Comparison of ENCODE assay signal across 8 mouse cellular contexts in the genomic region with DNA sequence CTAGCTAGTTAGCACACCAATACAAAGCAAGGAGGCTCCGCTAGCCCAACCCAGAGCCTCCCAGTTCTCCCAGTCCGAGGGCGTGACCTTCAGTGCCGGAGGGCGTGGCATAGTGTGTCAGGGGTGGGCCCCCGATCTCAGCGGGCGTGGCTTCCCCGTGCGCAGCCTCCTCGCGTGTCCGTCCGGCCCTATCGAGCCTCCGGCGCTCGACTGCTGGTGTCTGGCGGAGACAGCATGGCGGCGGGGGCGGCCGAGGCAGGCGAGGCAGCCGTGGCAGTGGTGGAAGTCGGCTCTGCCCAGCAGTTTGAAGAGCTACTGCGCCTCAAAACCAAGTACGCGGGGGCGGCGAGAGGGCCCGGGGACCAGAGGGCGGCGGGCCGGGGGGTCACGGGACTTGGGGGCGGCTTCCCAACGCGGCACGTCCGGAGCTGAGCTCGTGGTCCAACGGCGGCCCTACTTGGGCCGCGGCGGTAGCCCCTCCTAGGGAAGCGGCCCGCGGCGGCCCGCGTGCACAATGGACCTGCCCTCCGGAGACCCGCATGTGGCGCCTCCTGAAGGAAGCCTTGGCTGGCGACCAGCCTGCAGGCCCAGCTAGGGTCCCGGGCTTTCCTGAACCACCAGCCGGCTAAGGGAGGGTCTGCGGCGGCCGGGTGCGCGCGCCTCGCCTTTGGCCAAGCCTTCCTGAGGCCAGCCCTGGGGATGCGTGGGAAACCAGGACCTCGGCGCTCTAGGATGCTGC. TPM values are rescaled to one million over a fixed set of nuclear protein-coding genes. Genes with fewer than 3 reads are reported as not detected.
DNase-seq lines count a peak whose midpoint lies in the region; ATAC-seq and TF ChIP-seq lines count a peak whose summit lies in the region.

Glrx3 (plus strand) TSS at position 175 of the 739 bp plus-strand sequence.

- peak within 1 kb of the TSS; percentile 83 for H3K4me3 ChIP-seq in ES-Bruce4 (ENCODE audit: low read depth, low read length)
- peak within 1 kb of the TSS; percentile 97 for H3K4me3 ChIP-seq in forebrain, embryonic 13.5 days
- H3K4me3 ChIP-seq in liver, postnatal 0 days (ENCODE audit: low read depth, low read length): peak within 1 kb of the TSS; percentile 68
- H3K4me3 ChIP-seq in neural tube, embryonic 14.5 days (ENCODE audit: low read depth, low read length): peak within 1 kb of the TSS; percentile 86

- no peaks in the 10 kb centered on the region for H3K4me1 ChIP-seq in ES-Bruce4 (ENCODE audit: control insufficient read depth, insufficient read depth, low read length)
- peaks cover 24% of the 10 kb centered on the region for H3K4me1 ChIP-seq in forebrain, embryonic 13.5 days
- peaks cover 21% of the 10 kb centered on the region for H3K4me1 ChIP-seq in liver, postnatal 0 days (ENCODE audit: insufficient read depth)
- H3K4me1 ChIP-seq in neural tube, embryonic 14.5 days (ENCODE audit: control insufficient read depth, insufficient read depth, low read length): peaks cover 11% of the 10 kb centered on the region

- peak within 1 kb of the TSS; percentile 88 for H3K27ac ChIP-seq in ES-Bruce4 (ENCODE audit: insufficient read depth, low read length)
- H3K27ac ChIP-seq in forebrain, embryonic 13.5 days: peak within 1 kb of the TSS; percentile 88
- peak within 1 kb of the TSS; percentile 79 for H3K27ac ChIP-seq in liver, postnatal 0 days (ENCODE audit: low read depth)
- H3K27ac ChIP-seq in neural tube, embryonic 14.5 days (ENCODE audit: low read depth, low read length): peak within 1 kb of the TSS; percentile 87

- peak; percentile 97 for ATAC-seq in cerebellum, adult (ENCODE audit: insufficient number of reproducible peaks, low FRiP score, low TSS enrichment)
- ATAC-seq in forebrain, embryonic 13.5 days: peak; percentile 95
- peak; percentile 99 for ATAC-seq in liver, postnatal 0 days
- peak; percentile 92 for ATAC-seq in neural tube, embryonic 14.5 days (ENCODE audit: low read depth)

- H3K4me2 ChIP-seq in forebrain, embryonic 13.5 days: peak within 1 kb of the TSS; percentile 72
- H3K4me2 ChIP-seq in liver, postnatal 0 days (ENCODE audit: low read depth, low read length): peak within 1 kb of the TSS; percentile 95
- peak within 1 kb of the TSS; percentile 60 for H3K4me2 ChIP-seq in neural tube, embryonic 14.5 days (ENCODE audit: low read depth, low read length)

- intact Hi-C loops in heart, postnatal 10 days (cut with DNase I): loop anchor here (1.0 kb wide), 1 partner anchor 27 kb away; the partner anchor contains the start of gene 9430038I01Rik

- H3K9me3 ChIP-seq in ES-Bruce4 (replicated peaks; ENCODE audit: control insufficient read depth, insufficient read depth, low read length, poor library complexity, severe bottlenecking): no peaks in the 10 kb centered on the region
- no peaks in the 10 kb centered on the region for H3K9me3 ChIP-seq in forebrain, embryonic 13.5 days (replicated peaks)
- H3K9me3 ChIP-seq in liver, postnatal 0 days (ENCODE audit: low read length): no peaks in the 10 kb centered on the region
- H3K9me3 ChIP-seq in neural tube, embryonic 14.5 days (ENCODE audit: control insufficient read depth, low read length): no peaks in the 10 kb centered on the region

- no peaks in the 10 kb centered on the region for H3K27me3 ChIP-seq in ES-Bruce4 (ENCODE audit: control insufficient read depth, insufficient read depth, low read length, poor library complexity, severe bottlenecking)
- no peaks in the 10 kb centered on the region for H3K27me3 ChIP-seq in forebrain, embryonic 13.5 days
- no peaks in the 10 kb centered on the region for H3K27me3 ChIP-seq in liver, postnatal 0 days (ENCODE audit: insufficient read depth, low read length)
- H3K27me3 ChIP-seq in neural tube, embryonic 14.5 days (ENCODE audit: control insufficient read depth, insufficient read depth, low read length): no peaks in the 10 kb centered on the region

- peak within 1 kb of the TSS; percentile 92 for H3K9ac ChIP-seq in ES-Bruce4 (ENCODE audit: low read depth, poor library complexity, severe bottlenecking)
- peak within 1 kb of the TSS; percentile 93 for H3K9ac ChIP-seq in forebrain, embryonic 13.5 days
- peak within 1 kb of the TSS; percentile 88 for H3K9ac ChIP-seq in liver, postnatal 0 days (replicated peaks)
- peak within 1 kb of the TSS; percentile 92 for H3K9ac ChIP-seq in neural tube, embryonic 14.5 days (replicated peaks; ENCODE audit: low read depth, low read length)

- 0 out of 2 replicates have a peak, but pooled peaks have one; percentile 10 for TF ChIP-seq EP300 in ES-Bruce4 (IDR thresholded peaks at IDR 0.05; ENCODE audit: insufficient read depth, low read depth, low read length)
- TF ChIP-seq EP300 in liver, postnatal 0 days (IDR thresholded peaks at IDR 0.05; ENCODE audit: low read depth): no peak

- under 1% methylated on average over 68 of the region's 69 CpGs for WGBS in forebrain, embryonic 13.5 days
- WGBS in large intestine, adult 2 months: under 1% methylated on average over 69 of the region's 69 CpGs
- WGBS in liver, postnatal 0 days (ENCODE audit: insufficient replicate concordance): under 1% methylated on average over 59 of the region's 69 CpGs
- under 1% methylated on average over 57 of the region's 69 CpGs for WGBS in neural tube, embryonic 14.5 days

- TF ChIP-seq CTCF in ES-Bruce4 (IDR thresholded peaks at IDR 0.05; ENCODE audit: low read depth, low read length): no peak
- TF ChIP-seq CTCF in liver, postnatal 0 days (IDR thresholded peaks at IDR 0.05; ENCODE audit: low read depth): no peak

- no peaks in the 10 kb centered on the region for H3K36me3 ChIP-seq in ES-Bruce4 (ENCODE audit: control insufficient read depth, insufficient read depth, low read length, poor library complexity, severe bottlenecking)
- no peaks in the 10 kb centered on the region for H3K36me3 ChIP-seq in forebrain, embryonic 13.5 days (ENCODE audit: poor library complexity, severe bottlenecking)
- H3K36me3 ChIP-seq in liver, postnatal 0 days (replicated peaks; ENCODE audit: insufficient read depth, low read length): no peaks in the 10 kb centered on the region
- H3K36me3 ChIP-seq in neural tube, embryonic 14.5 days (ENCODE audit: control insufficient read depth, insufficient read depth, low read length): no peaks in the 10 kb centered on the region

- DNase-seq in heart, postnatal 10 days: peak; percentile 97 to 98
- DNase-seq in large intestine, adult 2 months (ENCODE audit: low read depth, low spot score): peak; percentile 81
- DNase-seq in liver, postnatal 0 days: peak; percentile 97
- DNase-seq in testis, postnatal 10 days (ENCODE audit: low spot score): peak; percentile 97

- peak; percentile 16 for TF ChIP-seq POLR2A in ES-Bruce4 (IDR thresholded peaks at IDR 0.05; ENCODE audit: insufficient read depth, low read length)

RNA-seq across cellular contexts. Expression of gene Glrx3, which starts in this region (rescaled TPM):
- 272 and 274 TPM in 2 replicates for polyA plus RNA-seq in ES-Bruce4 (2011; ENCODE audit: insufficient read depth, insufficient read length, low read depth, missing spikeins)
- polyA plus RNA-seq in forebrain, embryonic 13.5 days (2015; fragmentation: Nextera tagmentation; extraction: Ambion mirVana): 292 and 315 TPM in 2 replicates
- 100 to 1,000 TPM; 117 to 128 TPM for total RNA-seq in heart, postnatal 10 days (2021)
- 28.2 and 43.5 TPM in 2 replicates for polyA plus RNA-seq in large intestine, adult 2 months (2012; rRNA removed)
- 70.3 and 70.6 TPM in 2 replicates for polyA plus RNA-seq in liver, postnatal 0 days (2015; fragmentation: Nextera tagmentation; extraction: Ambion mirVana)
- 283 TPM in 2 replicates for polyA plus RNA-seq in neural tube, embryonic 14.5 days (2014; fragmentation: Nextera tagmentation; extraction: Ambion mirVana)

Comparison
In these comparisons a context has a peak if more than half of its experiments do, and no peak if none do; other contexts are left out.
1. Peak in every context shown above with its lines: DNase-seq, ATAC-seq, H3K4me3 ChIP-seq and H3K27ac ChIP-seq.